Comparison of ENCODE assay signal across 20 mouse cellular contexts in the genomic region with DNA sequence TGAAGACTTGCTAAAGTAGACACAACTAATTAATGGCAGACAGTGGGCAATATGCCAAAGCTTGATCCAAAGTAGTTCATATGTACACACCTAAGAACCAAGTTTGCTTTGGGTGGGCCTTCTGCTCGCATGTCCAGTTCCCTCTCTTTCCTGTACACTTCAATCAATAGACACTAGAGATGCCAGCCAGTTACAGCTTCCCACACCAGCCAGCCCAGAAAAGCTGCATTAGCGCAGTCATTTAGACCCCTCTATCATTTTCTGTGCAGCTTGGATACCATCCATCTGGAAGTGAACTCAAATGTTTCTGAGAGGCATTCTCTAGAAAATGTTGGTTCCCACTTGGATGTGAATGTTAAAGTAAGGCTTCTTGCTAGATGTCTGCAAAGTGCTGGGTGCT.
"Had no signal": no experiment of that assay in that cellular context is flagged by ENCODE, and none has a peak within 500 bp of the region (broad histone marks: within the 10 kb centered on the region; RNA-seq: fewer than 3 reads in every experiment).

No protein-coding gene starts in this region.

- H3K27ac ChIP-seq: limb, embryonic 12.5 days; limb, embryonic 15.5 days; liver, embryonic 14.5 days; lung, embryonic 15.5 days; neural tube, embryonic 13.5 days had no signal

- H3K4me1 ChIP-seq: limb, embryonic 12.5 days; lung, embryonic 15.5 days; neural tube, embryonic 13.5 days had no signal

- H3K36me3 ChIP-seq: limb, embryonic 12.5 days; limb, embryonic 15.5 days; lung, embryonic 15.5 days; neural tube, embryonic 13.5 days had no signal

- ATAC-seq: liver, postnatal 0 days had no signal

- H3K27me3 ChIP-seq: limb, embryonic 12.5 days; limb, embryonic 15.5 days; lung, embryonic 15.5 days; neural tube, embryonic 13.5 days had no signal

- DNase-seq: kidney, adult 9 months; kidney, postnatal 14 days; kidney, postnatal 4 days; left cerebral cortex, postnatal 4 days; liver, postnatal 0 days; lung, postnatal 10 days; lung, postnatal 4 days; midbrain, embryonic 14.5 days; retina, postnatal 1 day; right cerebral cortex, postnatal 25 days; thymus, adult 18-20 months; thymus, postnatal 36 days had no signal

- H3K4me2 ChIP-seq: limb, embryonic 12.5 days; limb, embryonic 15.5 days; liver, embryonic 11.5 days; lung, embryonic 15.5 days; midbrain, embryonic 11.5 days; neural tube, embryonic 13.5 days had no signal

- H3K9me3 ChIP-seq: limb, embryonic 12.5 days; limb, embryonic 15.5 days; lung, embryonic 15.5 days; neural tube, embryonic 13.5 days had no signal

- H3K9ac ChIP-seq: limb, embryonic 12.5 days; limb, embryonic 15.5 days; liver, embryonic 14.5 days; liver, postnatal 0 days; lung, embryonic 15.5 days; neural tube, embryonic 13.5 days had no signal

- H3K4me3 ChIP-seq: limb, embryonic 12.5 days; limb, embryonic 15.5 days; lung, embryonic 15.5 days; myocyte; neural tube, embryonic 13.5 days had no signal
